9 mouse cellular contexts compared by ENCODE assay signal in genomic region chr6:86366125-86366852, GRCm38 (mm10). TPM values are rescaled to one million over a fixed set of nuclear protein-coding genes. Genes with fewer than 3 reads are reported as not detected.
DNase-seq lines count a peak whose midpoint lies in the region; ATAC-seq lines count a peak whose summit lies in the region.
"Had no signal": no experiment of that assay in that cellular context is flagged by ENCODE, and none has a peak within 500 bp of the region (broad histone marks: within the 10 kb centered on the region; RNA-seq: fewer than 3 reads in every experiment).

No protein-coding gene starts in this region.

- DNase-seq in left cerebral cortex, adult 18-20 months (ENCODE audit: low spot score in 2 of 2) = peak; percentile 11 to 22
- no peak for DNase-seq in left cerebral cortex, adult 11 months (ENCODE audit: low spot score)
- peak; percentile 40 for DNase-seq in gastrocnemius, postnatal 10 days
- DNase-seq in limb, embryonic 11.5 days (ENCODE audit: low spot score) = no peak
- DNase-seq in thymus, postnatal 0 days (ENCODE audit: low spot score) = peak; percentile 26

- H3K27ac ChIP-seq in intestine, embryonic 16.5 days (ENCODE audit: low read length) = peak overlapping the region; percentile 95
- no peak overlapping the region for H3K27ac ChIP-seq in limb, embryonic 11.5 days (replicated peaks; ENCODE audit: low read depth, low read length)
- H3K27ac ChIP-seq in midbrain, embryonic 12.5 days (replicated peaks) = peak overlapping the region; percentile 74

- H3K4me3 ChIP-seq in intestine, embryonic 16.5 days (ENCODE audit: low read length) = peak overlapping the region; percentile 64
- H3K4me3 ChIP-seq in limb, embryonic 11.5 days (ENCODE audit: low read depth, low read length) = peak overlapping the region; percentile 70
- peak overlapping the region; percentile 71 for H3K4me3 ChIP-seq in midbrain, embryonic 12.5 days

- H3K4me2 ChIP-seq in intestine, embryonic 16.5 days (ENCODE audit: low read depth, low read length) = peak overlapping the region; percentile 60
- H3K4me2 ChIP-seq in limb, embryonic 11.5 days (ENCODE audit: low read depth, severe bottlenecking) = peak overlapping the region; percentile 79
- H3K4me2 ChIP-seq in midbrain, embryonic 12.5 days (replicated peaks) = peak overlapping the region; percentile 82

- H3K36me3 ChIP-seq in intestine, embryonic 16.5 days (ENCODE audit: control insufficient read depth, insufficient read depth, low read length) = 0 out of 2 replicates have a peak, but pooled peaks cover 3% of the 10 kb centered on the region
- H3K36me3 ChIP-seq in limb, embryonic 11.5 days (ENCODE audit: control insufficient read depth, insufficient read depth, low read length) = no peaks in the 10 kb centered on the region
- H3K36me3 ChIP-seq in midbrain, embryonic 12.5 days = peaks cover 10% of the 10 kb centered on the region; the same call in 1 of the 2 replicates

- H3K9me3 ChIP-seq in intestine, embryonic 16.5 days (ENCODE audit: control insufficient read depth, low read length) = no peaks in the 10 kb centered on the region
- H3K9me3 ChIP-seq in limb, embryonic 11.5 days (ENCODE audit: control insufficient read depth, low read length) = no peaks in the 10 kb centered on the region
- H3K9me3 ChIP-seq in midbrain, embryonic 12.5 days = no peaks in the 10 kb centered on the region

- H3K4me1 ChIP-seq in intestine, embryonic 16.5 days (ENCODE audit: control insufficient read depth, insufficient read depth, low read length) = peaks cover 11% of the 10 kb centered on the region
- 0 out of 2 replicates have a peak, but pooled peaks cover 4% of the 10 kb centered on the region for H3K4me1 ChIP-seq in limb, embryonic 11.5 days (ENCODE audit: control insufficient read depth, insufficient read depth, low read length)
- H3K4me1 ChIP-seq in midbrain, embryonic 12.5 days = peaks cover 23% of the 10 kb centered on the region

- 0 out of 2 replicates have a peak, but pooled peaks have one; percentile 2 for ATAC-seq in cerebellum, adult (ENCODE audit: insufficient number of reproducible peaks, low FRiP score, low TSS enrichment)
- no peak; the same call in 1 of the 2 replicates for ATAC-seq in intestine, embryonic 16.5 days
- ATAC-seq in limb, embryonic 11.5 days (ENCODE audit: insufficient number of reproducible peaks, low FRiP score, low TSS enrichment, low read depth) = no peak
- ATAC-seq in midbrain, embryonic 12.5 days (ENCODE audit: low FRiP score, low read depth) = no peak

- 35% methylated on average over 25 of the region's 25 CpGs for WGBS in intestine, embryonic 16.5 days
- 53% methylated on average over 25 of the region's 25 CpGs for WGBS in limb, embryonic 11.5 days
- 46% methylated on average over 25 of the region's 25 CpGs for WGBS in midbrain, embryonic 12.5 days

- H3K27me3 ChIP-seq in intestine, embryonic 16.5 days (replicated peaks; ENCODE audit: control insufficient read depth, insufficient read depth, low read length) = no peaks in the 10 kb centered on the region
- H3K27me3 ChIP-seq in limb, embryonic 11.5 days (ENCODE audit: control insufficient read depth, insufficient read depth, low read length) = no peaks in the 10 kb centered on the region
- H3K27me3 ChIP-seq in midbrain, embryonic 12.5 days = no peaks in the 10 kb centered on the region
- H3K27me3 ChIP-seq: Patski had no signal

- peak overlapping the region; percentile 89 for H3K9ac ChIP-seq in intestine, embryonic 16.5 days (ENCODE audit: low read depth, low read length)
- H3K9ac ChIP-seq in limb, embryonic 11.5 days (ENCODE audit: low read length) = peak overlapping the region; percentile 81
- peak overlapping the region; percentile 83 for H3K9ac ChIP-seq in midbrain, embryonic 12.5 days (replicated peaks)

RNA-seq across cellular contexts. Expression of gene Fam136a, which starts 0.8 kb away (rescaled TPM):
- 10 to 100 TPM; 20.5 to 21.7 TPM for total RNA-seq in left cerebral cortex, adult 18-20 months (2021)
- total RNA-seq in gastrocnemius, postnatal 10 days (2021) = 10 to 100 TPM; 23.8 to 30.4 TPM
- 163 and 176 TPM in 2 replicates for polyA plus RNA-seq in intestine, embryonic 16.5 days (2015; fragmentation: Nextera tagmentation; extraction: Ambion mirVana)
- 164 and 171 TPM in 2 replicates for polyA plus RNA-seq in limb, embryonic 11.5 days (2014; fragmentation: Nextera tagmentation; extraction: Ambion mirVana)
- polyA plus RNA-seq in midbrain, embryonic 12.5 days (2016; fragmentation: Nextera tagmentation; extraction: Ambion mirVana) = 118 and 120 TPM in 2 replicates
- 77.1 and 83.0 TPM in 2 replicates for polyA plus RNA-seq in thymus, postnatal 0 days (2015; fragmentation: Nextera tagmentation; extraction: Ambion mirVana)

RNA-seq across cellular contexts. Expression of gene Snrpg, which starts 4.8 kb away (rescaled TPM):
- 10 to 100 TPM; 50.7 to 60.3 TPM for total RNA-seq in left cerebral cortex, adult 18-20 months (2021)
- total RNA-seq in gastrocnemius, postnatal 10 days (2021) = 10 to 100 TPM; 60.0 to 71.1 TPM
- 393 and 465 TPM in 2 replicates for polyA plus RNA-seq in intestine, embryonic 16.5 days (2015; fragmentation: Nextera tagmentation; extraction: Ambion mirVana)
- 903 and 919 TPM in 2 replicates for polyA plus RNA-seq in limb, embryonic 11.5 days (2014; fragmentation: Nextera tagmentation; extraction: Ambion mirVana)
- polyA plus RNA-seq in midbrain, embryonic 12.5 days (2016; fragmentation: Nextera tagmentation; extraction: Ambion mirVana) = 580 and 612 TPM in 2 replicates
- 649 and 709 TPM in 2 replicates for polyA plus RNA-seq in thymus, postnatal 0 days (2015; fragmentation: Nextera tagmentation; extraction: Ambion mirVana)

RNA-seq across cellular contexts. Expression of gene Pcyox1, which starts 30.7 kb away (rescaled TPM):
- 100 to 1,000 TPM; 105 to 115 TPM for total RNA-seq in left cerebral cortex, adult 18-20 months (2021)
- total RNA-seq in gastrocnemius, postnatal 10 days (2021) = 10 to 100 TPM; 67.0 to 71.2 TPM
- polyA plus RNA-seq in intestine, embryonic 16.5 days (2015; fragmentation: Nextera tagmentation; extraction: Ambion mirVana) = 76.7 and 77.2 TPM in 2 replicates
- 61.0 and 61.1 TPM in 2 replicates for polyA plus RNA-seq in limb, embryonic 11.5 days (2014; fragmentation: Nextera tagmentation; extraction: Ambion mirVana)
- polyA plus RNA-seq in midbrain, embryonic 12.5 days (2016; fragmentation: Nextera tagmentation; extraction: Ambion mirVana) = 128 and 129 TPM in 2 replicates
- 28.8 and 32.8 TPM in 2 replicates for polyA plus RNA-seq in thymus, postnatal 0 days (2015; fragmentation: Nextera tagmentation; extraction: Ambion mirVana)

RNA-seq across cellular contexts. Expression of gene Tia1, which starts 37.7 kb away (rescaled TPM):
- total RNA-seq in left cerebral cortex, adult 18-20 months (2021) = 100 to 1,000 TPM in 1 of 2 experiments, 10 to 100 TPM in 1; 97.8 to 102 TPM
- total RNA-seq in gastrocnemius, postnatal 10 days (2021) = 10 to 100 TPM; 34.0 to 50.1 TPM
- 97.9 and 110 TPM in 2 replicates for polyA plus RNA-seq in intestine, embryonic 16.5 days (2015; fragmentation: Nextera tagmentation; extraction: Ambion mirVana)
- polyA plus RNA-seq in limb, embryonic 11.5 days (2014; fragmentation: Nextera tagmentation; extraction: Ambion mirVana) = 246 and 268 TPM in 2 replicates
- polyA plus RNA-seq in midbrain, embryonic 12.5 days (2016; fragmentation: Nextera tagmentation; extraction: Ambion mirVana) = 356 and 362 TPM in 2 replicates
- 170 and 184 TPM in 2 replicates for polyA plus RNA-seq in thymus, postnatal 0 days (2015; fragmentation: Nextera tagmentation; extraction: Ambion mirVana)

Comparison
In these comparisons a context has a peak if more than half of its experiments do, and no peak if none do; other contexts are left out.
1. DNase-seq: peak in left cerebral cortex, adult 18-20 months (2 of 2), gastrocnemius, postnatal 10 days (single experiment) and thymus, postnatal 0 days (single experiment); none in left cerebral cortex, adult 11 months (single experiment) and limb, embryonic 11.5 days (single experiment).
2. Peak in every context shown above with its lines, with median percentiles within 50 percentile points of each other: H3K4me2 ChIP-seq, H3K4me3 ChIP-seq and H3K9ac ChIP-seq.